Mouse (Mus musculus): ENCODE data around the gene Nkx2-3. TPM values are rescaled to one million over a fixed set of nuclear protein-coding genes. Genes with fewer than 3 reads are reported as not detected.

The Nkx2-3 gene
- total RNA-seq, 2 experiments from 2014 or later, result not detected

DNA sequence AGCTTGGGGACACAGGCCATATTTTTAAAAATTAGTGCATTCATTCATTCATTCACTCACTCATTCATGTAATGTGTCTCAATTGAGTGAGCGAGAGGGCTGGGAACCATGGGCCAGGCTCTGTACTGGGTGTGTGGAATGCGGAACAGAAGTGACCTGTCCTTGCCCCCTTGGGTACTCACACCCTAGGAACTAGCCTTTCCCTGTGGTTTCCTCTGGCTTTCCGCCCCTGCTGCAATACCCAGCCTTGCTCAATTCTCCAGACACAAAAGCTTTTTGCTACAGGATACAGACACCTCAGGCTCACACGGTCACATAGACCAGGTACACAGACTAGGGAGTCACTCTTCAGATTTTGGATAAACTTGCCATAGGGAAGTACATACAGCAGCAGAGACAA lies 36.2 kb downstream of the Nkx2-3 start:
- no peak for DNase-seq (ENCODE audit: extremely low spot score in 1 of 2, low spot score in 2 of 2)
- intact Hi-C loops (cut with DNase I), result no loop called here

DNA sequence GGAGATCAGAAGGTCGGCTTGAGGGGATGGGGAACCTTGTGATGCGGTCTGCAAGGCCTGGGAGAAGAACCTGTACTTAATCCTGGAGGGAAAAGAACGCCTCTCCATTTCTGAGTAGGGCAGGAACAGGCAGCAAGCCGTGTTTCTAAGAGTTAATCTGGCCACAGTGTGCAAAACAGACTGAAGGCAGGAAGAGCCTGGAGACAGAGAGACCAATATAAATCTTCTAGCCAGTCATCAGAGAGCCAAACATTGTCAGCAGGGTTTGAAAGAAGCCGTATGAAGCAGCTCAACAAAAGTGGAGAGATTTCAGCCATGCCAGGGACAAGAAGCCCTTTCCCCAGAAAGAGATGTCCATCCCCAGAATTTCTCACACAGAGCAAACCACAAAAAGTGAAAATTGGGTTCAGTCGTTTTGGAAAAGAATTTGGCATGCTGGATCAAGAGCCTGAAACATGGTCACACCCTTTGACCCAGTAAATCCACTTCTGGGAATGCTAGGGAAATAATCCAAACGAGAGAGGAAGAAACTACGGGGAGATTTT lies 39.2 kb downstream of the Nkx2-3 start:
- DNase-seq (ENCODE audit: extremely low spot score in 1 of 2, low spot score in 2 of 2), result no peak
- intact Hi-C loops (cut with DNase I), result no loop called here

DNA sequence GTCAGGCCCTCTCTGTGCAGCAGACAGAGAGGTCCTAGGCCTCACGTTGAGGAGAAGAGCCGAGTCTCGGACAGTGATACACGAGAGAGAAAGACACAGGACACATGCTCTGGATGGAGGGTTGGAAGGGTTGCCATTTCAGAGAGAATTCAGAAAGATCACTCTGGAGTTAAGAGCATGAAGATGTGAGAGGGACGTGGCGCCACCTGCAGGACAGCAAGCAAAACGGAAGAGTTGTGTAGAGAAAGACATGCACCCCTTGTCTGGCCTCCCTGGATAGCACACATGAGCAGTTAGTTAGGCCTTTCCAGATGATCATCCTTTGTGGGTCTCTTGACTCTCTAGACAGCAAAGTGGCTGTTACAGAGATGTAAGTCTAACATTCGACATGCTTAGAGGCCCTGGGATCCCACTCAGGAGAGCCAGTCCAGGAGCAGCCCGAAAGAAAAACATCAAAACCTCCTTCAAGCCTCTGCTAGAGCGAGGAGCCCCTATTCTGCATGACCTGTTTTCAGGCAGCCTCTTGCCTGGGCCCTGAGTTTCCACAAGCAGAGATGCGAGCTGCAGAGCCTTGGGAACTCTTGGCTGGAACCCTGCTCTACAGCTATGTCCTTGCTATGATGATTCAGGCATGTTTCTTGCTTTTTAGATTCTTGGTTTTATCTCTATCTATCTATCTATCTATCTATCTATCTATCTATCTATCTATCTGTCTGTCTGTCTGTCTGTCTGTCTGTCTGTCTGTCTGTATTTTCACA lies 43.8 kb downstream of the Nkx2-3 start:
- DNase-seq (ENCODE audit: extremely low spot score in 1 of 2, low spot score in 2 of 2), result peak; percentile 59 to 81
- intact Hi-C loops (cut with DNase I), result loop anchor here (2.0 to 5.0 kb wide), 2 partner anchors 25 to 124 kb away; no protein-coding TSS in a partner anchor

DNA sequence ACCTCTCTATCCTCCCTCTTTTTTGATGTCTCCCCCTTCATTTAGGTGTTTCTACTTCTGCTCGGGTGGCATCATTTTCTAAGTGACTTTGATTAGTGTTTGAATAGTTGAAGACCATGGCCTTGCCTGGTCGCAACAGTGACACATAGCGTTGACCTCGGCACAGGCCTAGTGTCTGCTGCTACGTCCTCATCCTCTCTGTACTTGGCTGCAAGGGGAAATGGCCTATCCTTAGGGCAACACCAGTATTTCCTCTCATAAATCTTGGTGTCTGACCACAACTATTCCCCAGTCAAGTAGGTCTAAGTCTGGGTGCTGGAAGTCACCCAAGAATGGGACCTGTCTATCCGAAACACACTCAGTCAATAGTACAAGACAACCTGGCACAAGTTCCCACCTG lies 47.5 kb downstream of the Nkx2-3 start:
- intact Hi-C loops (cut with DNase I), result loop anchor here (5.0 kb wide), 1 partner anchor 127 kb away; no protein-coding TSS in a partner anchor
- no peak for DNase-seq (ENCODE audit: extremely low spot score in 1 of 2, low spot score in 2 of 2)

DNA sequence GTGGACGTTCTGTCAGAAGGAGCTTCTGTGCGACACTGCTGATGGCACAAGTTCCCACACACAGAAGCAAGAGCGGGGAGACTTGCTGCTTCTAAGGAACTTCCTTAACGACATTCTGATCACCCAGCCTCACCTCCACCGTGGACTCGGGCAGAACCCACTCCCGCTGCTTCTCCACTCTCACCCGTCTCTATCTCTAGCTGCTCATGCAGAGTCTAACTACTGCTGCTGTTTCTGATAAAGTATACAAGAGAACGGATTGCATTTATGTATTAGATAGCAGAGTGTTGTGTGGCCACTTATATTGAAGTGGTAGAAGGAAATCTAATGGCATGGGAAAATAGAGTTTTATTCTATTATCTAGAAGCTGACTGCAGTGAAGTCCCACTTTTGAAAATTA lies 48.6 kb downstream of the Nkx2-3 start:
- no peak for DNase-seq (ENCODE audit: extremely low spot score in 1 of 2, low spot score in 2 of 2)
- intact Hi-C loops (cut with DNase I), result no loop called here

DNA sequence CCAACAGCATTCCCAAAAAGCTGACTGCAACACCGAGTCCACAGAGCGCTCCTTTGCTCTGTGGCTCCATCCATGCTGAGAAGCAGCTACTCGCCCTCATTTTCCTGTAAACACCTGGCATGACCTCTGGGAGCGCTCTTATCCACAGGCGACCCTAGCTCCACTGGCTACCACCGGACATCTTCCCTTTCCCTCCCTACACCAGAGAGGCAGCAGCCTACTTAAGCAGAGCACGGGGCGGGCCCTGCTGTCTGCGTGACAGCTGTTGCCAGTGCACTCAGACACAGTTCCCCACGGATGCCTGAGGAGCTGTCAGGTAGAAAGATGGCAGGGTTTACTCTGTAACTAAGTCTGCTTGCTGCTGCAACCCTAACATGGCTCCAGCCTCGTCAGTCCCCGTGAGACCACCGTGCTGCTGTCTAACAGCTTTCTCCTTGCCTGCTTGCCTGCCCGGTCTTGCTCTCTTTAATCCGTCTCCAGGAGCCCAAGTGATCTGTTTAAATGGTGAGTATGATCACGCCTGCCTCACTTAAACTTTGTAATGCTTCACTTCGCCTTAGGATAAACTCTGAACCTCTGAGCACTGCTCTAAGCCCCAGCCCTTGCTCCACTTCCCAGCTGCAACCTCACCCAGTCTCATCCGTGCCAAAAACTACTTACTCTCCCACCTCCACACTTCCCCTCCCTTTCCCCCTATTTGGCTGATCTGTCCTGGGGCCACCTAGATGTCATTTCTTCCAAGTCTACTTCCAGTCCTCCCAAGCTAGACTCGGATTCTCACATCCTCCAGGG lies 50.2 kb downstream of the Nkx2-3 start:
- peak in 1 of 2 experiments; percentile 37 for DNase-seq (ENCODE audit: extremely low spot score in 1 of 2, low spot score in 2 of 2)
- intact Hi-C loops (cut with DNase I), result no loop called here

DNA sequence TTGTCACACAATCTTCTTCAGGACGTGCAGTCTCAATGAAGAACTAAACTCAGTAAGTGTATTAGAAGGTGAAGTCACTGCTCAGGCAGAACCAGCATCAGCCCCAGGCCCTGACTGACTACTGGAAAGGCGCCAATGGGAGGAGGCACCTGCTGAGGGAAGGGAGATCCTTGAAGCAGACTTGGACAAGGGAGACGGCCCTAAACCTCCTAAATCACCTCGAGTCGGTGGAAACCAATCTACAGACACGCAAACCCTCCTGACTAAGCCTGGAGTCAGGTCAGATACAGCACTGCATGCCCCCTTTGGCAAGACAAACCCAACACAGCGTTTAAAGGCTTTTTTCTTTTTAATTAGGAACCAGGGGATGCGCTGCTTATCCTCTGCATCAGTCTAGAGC lies 51.3 kb downstream of the Nkx2-3 start:
- intact Hi-C loops (cut with DNase I), result no loop called here
- no peak for DNase-seq (ENCODE audit: extremely low spot score in 1 of 2, low spot score in 2 of 2)

Small RNA genes lying within 50 kb of the gene (microRNA-seq; reads per million reads assigned to microRNA genes)
- gene Gm22646, result not detected

Other genes with a start within 250 kb of the Nkx2-3 start
- gene Hpse2, start 224.0 kb upstream of the Nkx2-3 start, total RNA-seq (2021), result under 1 TPM; 0.45 to 0.71 TPM
- gene Cnnm1, start 171.9 kb upstream of the Nkx2-3 start, total RNA-seq (2021), result 10 to 100 TPM; 39.3 to 40.4 TPM
- 100 to 1,000 TPM; 213 to 228 TPM for gene Got1, start 87.7 kb upstream of the Nkx2-3 start, total RNA-seq (2021)
- gene Slc25a28, start 62.6 kb downstream of the Nkx2-3 start, total RNA-seq (2021), result 10 to 100 TPM; 34.7 to 38.3 TPM
- 10 to 100 TPM; 24.6 to 25.7 TPM for gene Entpd7, start 77.3 kb downstream of the Nkx2-3 start, total RNA-seq (2021)
- 1 to 10 TPM; 3.1 to 3.7 TPM for gene Cutc, start 140.7 kb downstream of the Nkx2-3 start, total RNA-seq (2021)
- gene Cox15, start 140.7 kb downstream of the Nkx2-3 start, total RNA-seq (2021), result 10 to 100 TPM; 17.6 to 22.1 TPM
- gene Abcc2, start 169.9 kb downstream of the Nkx2-3 start, total RNA-seq (2021), result under 1 TPM; 0.16 to 0.32 TPM

All from left cerebral cortex, postnatal 10 days (tissue).